Mouse (Mus musculus): ENCODE results near the gene E330034G19Rik.
"Not testable (repeated sequence)": the region's sequence is repeated elsewhere in the genome, so short reads cannot be mapped to it uniquely, and the experiment has no call there.

E330034G19Rik gene

GRCm38 (mm10) chr14:24311110-24311509, 18.1 kb downstream of the E330034G19Rik start:
- in situ Hi-C loops (cut with MboI, MseI): no loop called here

GRCm38 (mm10) chr14:24347007-24347406, 54.0 kb downstream of the E330034G19Rik start:
- in situ Hi-C loops (cut with MboI, MseI): not testable (repeated sequence)

DNA sequence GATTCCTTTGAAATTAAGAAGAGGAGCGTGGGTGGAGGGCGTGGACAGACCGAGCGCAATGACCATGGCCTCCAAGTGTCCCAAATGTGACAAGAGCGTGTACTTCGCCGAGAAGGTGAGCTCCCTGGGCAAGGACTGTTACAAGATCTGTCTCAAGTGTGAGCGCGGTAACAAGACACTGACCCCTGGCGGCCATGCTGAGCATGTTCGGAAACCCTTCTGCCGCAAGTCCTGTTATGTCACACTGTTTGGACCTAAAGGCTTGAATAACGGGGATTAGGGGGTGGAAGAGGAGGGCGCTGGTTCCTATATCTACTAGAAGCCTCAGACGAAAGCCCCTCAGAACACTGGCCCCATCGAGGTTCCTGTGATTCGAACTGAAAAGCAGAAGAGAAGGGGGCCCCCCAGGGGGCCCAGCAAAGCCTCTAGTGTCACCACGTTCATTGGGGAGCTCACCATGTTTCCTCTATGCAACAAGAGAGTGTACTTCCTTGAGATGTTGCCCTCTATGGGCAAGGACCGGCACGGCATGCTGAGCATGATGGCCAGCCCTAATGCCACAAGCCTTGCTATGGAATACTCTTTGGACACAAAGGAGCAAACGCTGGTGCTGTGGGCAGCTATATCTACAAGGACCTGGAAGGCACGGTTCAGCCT, 65.4 kb downstream of the E330034G19Rik start:
- in situ Hi-C loops (cut with MboI, MseI): no loop called here
